Mouse (Mus musculus): ENCODE data around the gene Copg2.
A peak's percentile ranks its signal among the peaks of the same experiment; 100 is the strongest.

Copg2 gene

GRCm38 (mm10) chr6:30896195-30896985 lies at the start of gene Copg2:
TSS of gene Copg2 (minus strand) at chr6:30896794.
- DNase-seq (ENCODE audit: low spot score) = peak; percentile 97

- DNase-seq (ENCODE audit: low spot score) = no peak
These were observed 42.7 kb upstream of the Copg2 start for GRCm38 (mm10) chr6:30939264-30939663.

- DNase-seq (ENCODE audit: low spot score) = peak; percentile 37
These were observed 26.2 kb upstream of the Copg2 start for GRCm38 (mm10) chr6:30922821-30923220.

DNA sequence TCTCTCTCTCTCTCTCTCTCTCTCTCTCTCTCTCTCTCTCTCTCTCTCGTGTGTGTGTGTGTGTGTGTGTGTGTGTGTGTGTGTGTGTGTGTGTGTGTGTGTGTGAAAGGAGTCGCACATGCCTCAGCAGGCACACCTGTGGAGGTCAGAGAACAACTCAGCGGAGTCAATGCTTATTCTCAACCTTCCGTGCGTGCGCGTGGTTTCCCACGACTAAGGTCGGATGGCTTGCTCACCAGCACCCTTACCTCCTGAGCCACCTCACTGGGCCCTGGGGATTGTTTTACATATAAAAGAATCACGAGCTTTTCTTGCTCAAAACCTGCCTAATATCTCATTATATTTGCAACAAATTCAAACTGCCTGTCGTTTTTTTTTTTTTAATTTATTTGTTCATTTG lies 25.2 kb upstream of the Copg2 start:
- DNase-seq (ENCODE audit: low spot score) = no peak

GRCm38 (mm10) chr6:30920834-30921675 lies 24.5 kb upstream of the Copg2 start:
- DNase-seq (ENCODE audit: low spot score) = peak; percentile 32

GRCm38 (mm10) chr6:30915473-30915872 lies 18.9 kb upstream of the Copg2 start, which contains the start of gene Tsga13:
TSS of gene Tsga13 (minus strand) at chr6:30915573.
- DNase-seq (ENCODE audit: low spot score) = no peak

GRCm38 (mm10) chr6:30907970-30908369 lies 11.4 kb upstream of the Copg2 start:
- DNase-seq (ENCODE audit: low spot score) = no peak

GRCm38 (mm10) chr6:30904911-30905310 lies 8.3 kb upstream of the Copg2 start:
- DNase-seq (ENCODE audit: low spot score) = no peak

DNA sequence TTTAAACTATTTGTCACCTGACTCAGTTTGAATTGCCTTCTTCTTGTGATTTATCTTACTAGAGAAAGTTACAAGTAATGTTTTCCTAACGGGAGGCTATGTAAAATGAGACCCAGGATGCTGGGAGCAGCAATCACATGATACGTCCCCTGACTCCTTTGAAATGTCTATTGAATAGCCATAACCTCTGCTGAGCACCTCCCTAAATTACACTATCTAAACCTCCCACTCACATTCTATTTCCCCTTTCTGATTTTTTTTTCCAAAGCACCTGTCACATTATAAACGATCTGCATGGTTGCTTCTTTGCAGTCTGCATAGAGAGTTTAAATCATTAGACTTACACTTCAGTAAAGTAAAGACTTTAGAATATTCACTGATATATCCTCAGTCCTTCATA lies 7.4 kb upstream of the Copg2 start:
- no peak for DNase-seq (ENCODE audit: low spot score)

- DNase-seq (ENCODE audit: low spot score) = no peak
These were observed 926 bp upstream of the Copg2 start for GRCm38 (mm10) chr6:30897520-30897919.

DNA sequence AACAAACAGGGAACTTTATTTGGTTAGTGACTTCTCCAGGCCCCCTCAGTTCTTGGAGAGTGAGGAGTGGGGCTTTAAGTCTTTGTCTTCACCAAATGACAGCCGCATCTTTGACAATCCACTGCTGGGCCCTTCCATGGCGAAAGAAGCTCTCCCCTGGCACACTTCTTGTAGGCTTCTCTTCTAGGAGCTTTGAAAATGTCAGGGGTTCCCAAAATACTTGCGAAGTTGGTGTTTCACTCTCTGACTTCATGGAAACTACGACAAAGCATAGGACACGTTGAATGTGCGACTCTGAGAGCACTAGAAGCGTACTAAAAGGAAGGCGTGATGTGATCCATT lies 363 bp upstream of the Copg2 start:
- DNase-seq (ENCODE audit: low spot score) = no peak

DNA sequence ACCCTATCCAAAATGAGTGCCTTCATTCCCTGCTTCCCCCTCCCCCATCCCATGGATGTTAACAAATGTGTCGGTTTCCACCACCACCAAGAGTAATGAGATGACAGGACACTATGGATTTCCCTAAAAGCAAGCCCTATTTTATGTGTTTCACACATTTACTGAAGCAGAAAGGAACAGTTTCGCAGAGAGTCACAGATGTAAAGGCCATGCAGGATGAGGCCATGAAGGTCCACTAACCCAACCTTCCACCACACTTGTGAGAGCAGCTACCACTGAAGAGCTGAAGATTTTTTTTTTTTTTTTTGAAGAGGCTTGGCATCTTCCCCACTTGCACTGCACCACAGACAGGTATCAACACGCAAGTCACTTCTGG lies 787 bp downstream of the Copg2 start:
- DNase-seq (ENCODE audit: low spot score) = peak; percentile 38

GRCm38 (mm10) chr6:30893081-30893480 lies 3.5 kb downstream of the Copg2 start:
- DNase-seq (ENCODE audit: low spot score) = no peak

DNA sequence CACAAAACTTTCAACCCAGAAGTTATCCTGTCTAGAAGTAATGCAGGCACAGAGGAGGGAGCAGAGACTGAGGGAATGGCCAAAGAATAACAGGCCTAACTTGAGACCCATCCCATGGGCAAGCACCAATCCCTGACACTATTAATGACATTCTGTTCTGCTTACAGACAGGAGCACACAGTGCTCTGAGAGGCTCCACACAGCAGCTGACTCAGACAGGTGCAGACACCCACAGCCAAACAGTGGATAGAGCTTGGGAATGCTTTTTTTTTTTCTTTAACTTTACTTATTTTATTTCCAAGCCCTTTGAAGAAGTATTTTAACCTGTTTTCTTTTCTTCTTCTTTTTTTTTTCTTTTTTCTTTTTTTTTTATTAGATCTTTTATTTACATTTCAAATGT lies 4.8 kb downstream of the Copg2 start:
- DNase-seq (ENCODE audit: low spot score) = no peak

- DNase-seq (ENCODE audit: low spot score) = no peak
These were observed 11.7 kb downstream of the Copg2 start for GRCm38 (mm10) chr6:30884856-30885255.

GRCm38 (mm10) chr6:30883491-30883890 lies 13.1 kb downstream of the Copg2 start:
- DNase-seq (ENCODE audit: low spot score) = no peak

DNA sequence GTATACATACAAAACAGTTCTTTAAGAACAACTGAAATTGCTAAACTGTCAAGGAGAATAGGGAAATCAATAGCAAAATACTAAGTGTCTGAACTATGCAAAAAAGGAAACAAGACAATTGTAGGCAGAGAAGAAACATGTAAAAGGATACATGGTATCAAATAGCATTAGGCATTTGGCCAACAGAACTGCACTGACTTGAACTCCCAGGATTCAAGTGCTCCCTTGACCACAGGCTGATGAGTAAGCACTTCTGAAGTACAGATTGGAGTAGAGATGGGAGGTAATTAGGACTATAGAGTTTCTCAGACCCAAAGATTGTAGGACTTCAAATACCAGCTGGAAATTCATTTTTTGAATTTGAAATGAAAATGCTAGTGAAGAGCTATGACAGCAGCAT lies 19.9 kb downstream of the Copg2 start:
- DNase-seq (ENCODE audit: low spot score) = no peak

DNA sequence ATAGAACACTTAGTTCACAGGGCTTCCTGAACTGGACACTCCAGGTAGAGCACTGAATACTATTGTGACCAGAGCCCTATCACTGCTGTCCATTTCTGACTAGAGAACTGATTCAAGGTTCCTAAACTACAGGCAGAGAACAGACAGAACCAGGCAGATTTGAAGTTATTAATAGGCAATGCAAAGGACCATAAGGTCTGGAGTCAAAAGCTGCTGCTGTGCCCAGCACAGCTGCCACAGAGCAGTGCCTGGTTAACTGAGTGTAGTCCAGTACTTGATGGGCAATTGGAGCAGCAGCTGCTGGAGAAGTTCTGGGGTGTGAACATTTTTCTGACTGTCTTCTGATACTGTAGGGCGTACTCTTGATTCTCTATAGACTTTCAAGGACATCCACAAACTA lies 30.1 kb downstream of the Copg2 start:
- DNase-seq (ENCODE audit: low spot score) = no peak

- DNase-seq (ENCODE audit: low spot score) = no peak
These were observed 31.4 kb downstream of the Copg2 start for GRCm38 (mm10) chr6:30865031-30865678.

DNA sequence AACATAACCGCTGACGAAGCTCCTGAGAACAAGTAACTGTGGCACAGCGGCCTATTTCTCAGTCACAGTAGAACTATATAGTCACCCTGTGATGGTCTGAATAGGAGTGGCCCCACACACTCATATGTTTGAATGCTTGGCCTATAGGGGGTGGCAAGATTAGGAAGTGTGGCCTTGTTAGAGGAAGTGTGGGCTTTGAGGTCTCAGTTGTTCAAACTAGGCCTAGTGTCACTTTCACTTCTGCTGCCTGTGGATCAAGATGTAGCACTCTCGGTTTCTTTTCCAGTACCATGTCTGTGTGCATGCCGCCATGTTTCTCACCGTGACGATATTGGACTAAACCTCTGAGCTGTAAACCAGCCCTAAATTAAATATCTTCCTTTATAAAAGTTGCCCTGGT lies 40.6 kb downstream of the Copg2 start:
- no peak for DNase-seq (ENCODE audit: low spot score)

GRCm38 (mm10) chr6:30855205-30855604 lies 41.4 kb downstream of the Copg2 start:
- no peak for DNase-seq (ENCODE audit: low spot score)

- no peak for DNase-seq (ENCODE audit: low spot score)
These were observed 46.8 kb downstream of the Copg2 start for GRCm38 (mm10) chr6:30849818-30850217.

DNA sequence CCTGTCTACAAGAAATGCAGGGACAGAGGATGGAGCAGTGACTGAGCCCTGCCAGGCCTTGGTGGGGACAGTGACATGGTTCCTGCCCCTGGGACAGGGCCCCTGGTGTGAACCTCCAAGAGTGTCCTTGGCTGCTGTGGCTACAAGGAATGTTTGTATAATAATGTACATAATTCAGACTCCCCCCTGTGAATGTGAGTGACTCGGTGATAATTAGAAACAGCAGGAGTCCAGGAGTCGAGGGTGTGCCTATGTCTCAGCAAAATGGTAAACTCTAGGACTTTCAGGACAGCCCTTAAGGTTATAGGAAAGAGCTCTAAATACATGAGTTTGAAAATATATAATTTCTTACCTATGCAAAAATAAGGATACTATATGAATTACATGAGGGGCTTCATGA lies 64.4 kb downstream of the Copg2 start:
- peak; percentile 4 for DNase-seq (ENCODE audit: low spot score)

Data from retina, embryonic 14.5 days (tissue).